Mouse (Mus musculus) bone marrow, adult 2 months (tissue): ENCODE measurements around the gene Utp11.

ENCODE experiments used
- CTCF ChIP-seq: fragments of 200-500 bp; IDR thresholded peaks from 2 replicates; pipeline ENCODE4 v1.5.1; 2011; ENCODE audit warnings: low read length, control low read depth; ENCODE audit not compliant: control insufficient read depth, insufficient read depth
- POLR2A ChIP-seq: fragments of 200-500 bp; IDR thresholded peaks from 2 replicates; pipeline ENCODE4 v1.6.1; 2011; ENCODE audit warnings: low read depth, mild to moderate bottlenecking, control low read depth, low read length, borderline replicate concordance; ENCODE audit not compliant: control insufficient read depth

- TF ChIP-seq CTCF (no peak), POLR2A (no peak)
Observed at GRCm38 (mm10) chr4:124652886-124653285, 40.5 kb downstream of the Utp11 start.
